Mouse (Mus musculus) urinary bladder, postnatal 10 days (tissue): ENCODE results near the gene Smpd3.
A peak's percentile ranks its signal among the peaks of the same experiment; 100 is the strongest.

Experiments used
- DNase-seq: peaks from one replicate; pipeline ENCODE4 v3.0.0; 2022; ENCODE audit warnings: low spot score

Smpd3 gene

DNA sequence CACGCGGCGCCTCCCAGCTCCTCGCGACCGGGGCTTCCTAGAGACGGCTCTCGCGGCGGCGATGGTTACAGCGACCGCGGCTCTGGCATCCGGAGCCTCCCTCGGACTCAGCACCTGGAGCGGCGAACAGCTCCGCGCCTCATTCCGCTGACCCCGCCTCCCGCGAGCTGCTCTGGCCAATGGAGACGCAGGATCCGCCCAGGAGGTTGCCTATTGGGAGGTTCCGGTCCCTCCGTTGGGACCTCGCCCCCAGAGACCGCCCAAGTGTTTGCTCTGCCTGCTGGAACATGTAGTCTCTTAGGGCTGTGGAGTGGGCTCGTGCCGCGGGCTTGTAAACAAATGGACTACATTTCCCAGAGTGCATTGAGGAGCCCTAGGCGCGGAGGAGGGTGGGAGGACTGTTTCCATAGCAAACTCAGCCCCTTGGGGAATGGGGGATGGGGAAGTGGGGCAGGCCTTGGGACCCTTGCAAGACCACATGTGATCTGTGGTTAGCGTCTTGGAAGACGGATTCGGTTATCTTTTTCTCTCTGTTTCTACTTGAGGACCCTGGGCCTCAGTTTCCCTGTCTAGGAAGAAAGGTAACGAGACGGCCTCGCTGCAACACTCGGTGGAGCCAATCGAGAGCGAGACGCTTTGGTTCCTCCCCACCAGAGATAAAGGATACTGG is at the start of gene Smpd3:
Gene Smpd3 (minus strand): TSS at position 137 of the 670 bp plus-strand sequence.
- DNase-seq: peak; percentile 93

DNA sequence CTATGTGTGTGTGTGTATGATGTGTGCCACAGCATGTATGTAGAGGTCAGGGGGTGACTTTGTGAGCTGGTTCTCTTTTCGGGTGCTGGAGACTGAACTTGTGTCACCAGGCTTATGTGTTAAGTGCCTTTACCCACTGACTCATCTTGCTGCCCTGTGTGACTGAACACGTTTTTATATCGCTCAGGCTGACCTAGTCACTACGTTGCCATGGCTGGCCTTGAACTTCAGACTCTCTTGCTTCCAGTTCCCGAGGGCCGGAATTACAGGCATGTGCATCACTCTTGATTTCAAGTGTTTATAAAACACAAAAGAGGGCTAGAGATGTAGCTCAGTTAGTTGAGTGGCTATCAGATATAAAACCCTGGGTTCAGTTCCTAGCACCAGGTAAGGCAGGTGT is 43.2 kb upstream of the Smpd3 start:
- no peak for DNase-seq

DNA sequence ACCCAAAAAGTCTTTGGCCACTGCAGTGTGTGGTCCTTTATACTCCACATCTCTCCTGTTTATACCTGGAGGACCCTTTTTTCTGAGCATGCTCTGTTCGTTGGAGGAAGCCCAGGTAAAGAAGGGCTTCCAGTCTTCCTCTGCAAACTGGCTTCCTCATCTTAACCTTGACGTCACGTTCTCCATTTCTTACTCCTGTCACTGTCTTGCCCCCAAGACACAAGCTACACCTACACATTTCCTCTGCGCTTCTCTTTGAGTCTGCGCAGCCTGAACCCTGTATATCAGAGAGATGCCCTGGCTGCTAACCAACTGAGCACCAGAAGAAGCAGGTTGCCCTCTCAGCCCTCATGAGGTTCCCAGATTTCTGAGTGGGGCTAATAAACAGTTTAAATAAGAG is 41.6 kb upstream of the Smpd3 start:
- no peak for DNase-seq

DNA sequence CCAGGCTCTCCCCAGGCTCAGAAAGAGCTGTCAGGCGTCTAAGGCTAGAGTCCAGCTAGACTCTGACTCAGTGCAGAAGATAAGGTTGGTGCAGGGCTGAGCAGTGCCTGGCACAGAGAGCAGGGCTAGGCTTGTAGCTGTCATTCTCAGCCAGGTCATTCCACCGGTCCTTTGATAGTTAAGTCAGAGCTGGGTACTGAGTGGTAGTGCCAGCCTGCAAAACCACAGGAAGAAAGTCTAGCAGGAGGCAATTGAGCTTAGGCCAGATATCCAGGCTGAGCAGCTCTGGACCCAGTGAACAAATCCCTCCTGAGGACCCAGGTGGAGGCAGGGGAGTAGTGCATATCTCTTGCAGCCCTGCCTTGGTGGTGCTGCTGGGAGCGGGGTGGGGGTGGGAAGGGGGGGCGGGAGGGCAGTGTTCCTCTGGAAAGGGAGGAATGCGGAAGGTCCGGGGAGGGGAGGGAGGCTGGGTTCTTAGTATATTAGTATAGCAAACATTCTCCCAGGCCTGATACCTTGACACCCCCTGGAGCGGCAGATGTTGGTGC is 40.8 kb upstream of the Smpd3 start:
- DNase-seq: no peak

DNA sequence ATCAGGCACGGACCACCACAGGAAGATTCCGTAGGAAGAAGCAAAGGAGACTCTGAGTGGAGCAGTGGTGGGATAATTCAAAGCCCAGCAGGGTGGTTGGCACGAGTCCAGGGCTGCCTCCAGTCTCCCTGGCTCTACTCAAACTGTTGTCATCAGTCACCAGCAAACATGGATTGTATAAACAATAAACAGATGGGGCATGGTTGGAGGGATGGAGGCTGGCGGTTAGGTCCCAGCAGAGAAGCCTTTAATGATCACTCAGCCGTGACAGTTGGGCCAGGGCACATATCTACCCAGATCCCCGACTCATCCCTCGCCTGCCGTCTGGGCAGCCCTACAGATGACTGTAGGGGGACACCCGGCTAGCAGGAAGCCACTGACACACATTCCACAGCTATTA is 39.1 kb upstream of the Smpd3 start:
- DNase-seq: no peak

DNA sequence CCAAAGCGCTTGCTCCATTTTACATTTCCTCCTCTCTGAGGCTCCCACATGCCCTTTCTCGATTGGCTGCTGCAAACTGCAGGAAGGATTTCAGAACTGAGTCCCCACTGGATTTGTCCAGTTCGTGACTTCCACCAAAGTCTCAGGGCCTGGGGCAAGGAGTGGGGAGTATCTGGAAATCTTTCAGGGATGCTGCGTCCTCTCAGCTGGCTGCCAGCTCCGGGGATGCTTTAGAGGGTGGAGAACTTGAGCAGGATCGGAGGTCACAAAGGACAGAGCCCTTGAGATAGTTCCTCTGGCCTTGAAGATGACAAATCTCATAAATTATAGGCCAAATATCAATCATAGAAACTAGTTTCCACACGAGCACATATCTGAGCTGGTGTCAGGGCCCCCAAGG is 38.2 kb upstream of the Smpd3 start:
- no peak for DNase-seq

DNA sequence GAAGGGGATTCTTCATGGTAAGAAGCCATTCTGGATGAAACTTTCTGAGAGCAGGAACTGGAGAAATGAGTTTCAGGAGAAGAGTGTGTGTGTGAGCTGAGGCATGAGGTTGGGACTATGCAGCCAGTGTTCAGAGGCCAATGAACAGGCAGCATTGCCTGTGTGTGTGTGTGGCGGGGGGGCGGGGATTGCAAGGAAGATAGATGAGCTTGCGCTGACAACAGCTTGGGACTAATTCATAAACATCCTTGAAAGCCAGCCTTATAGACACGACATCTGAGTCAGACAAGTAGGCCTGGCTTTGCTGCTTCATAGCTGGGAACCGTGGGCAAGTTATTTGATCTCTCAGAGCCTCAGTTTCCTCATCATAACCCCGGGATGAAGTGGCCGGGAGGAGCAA is 31.3 kb upstream of the Smpd3 start:
- no peak for DNase-seq

DNA sequence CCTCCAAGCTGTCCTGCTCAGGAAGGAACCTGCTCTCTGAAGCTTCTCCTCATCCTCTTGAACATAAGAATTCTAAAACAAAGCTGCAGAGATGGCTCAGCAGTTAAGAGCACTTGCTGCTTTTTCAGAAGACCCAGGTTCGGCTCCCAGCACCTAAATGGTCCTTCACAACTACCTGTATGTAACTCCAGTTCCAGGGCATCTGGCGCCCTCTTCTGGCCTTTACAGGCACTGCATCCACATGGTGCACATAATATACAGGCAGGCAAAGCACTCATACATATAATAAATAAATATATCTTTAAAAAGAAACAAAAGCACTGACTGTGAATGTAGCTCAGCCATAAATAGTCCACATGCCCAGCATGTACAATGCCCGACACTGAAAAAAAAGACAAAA is 30.7 kb upstream of the Smpd3 start:
- DNase-seq: no peak

DNA sequence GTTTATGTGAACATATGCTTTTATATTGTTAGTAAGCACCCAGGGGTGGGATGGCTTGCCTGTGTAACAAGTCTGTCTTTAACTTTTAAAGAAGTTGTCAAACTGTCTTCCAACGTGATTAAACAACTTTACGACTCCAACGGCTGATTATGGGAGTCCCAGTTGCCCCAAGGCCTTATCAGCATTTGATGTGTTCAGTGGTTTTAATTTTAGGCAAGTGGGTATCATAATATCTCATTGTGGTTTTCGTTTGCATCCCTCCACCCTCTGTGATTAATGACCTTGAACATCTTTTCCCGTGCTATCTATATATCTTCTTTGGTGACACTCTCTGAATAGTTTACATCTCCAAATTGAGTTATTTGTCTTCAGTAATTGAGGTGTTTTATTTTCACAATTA is 27.0 kb upstream of the Smpd3 start:
- DNase-seq: no peak

DNA sequence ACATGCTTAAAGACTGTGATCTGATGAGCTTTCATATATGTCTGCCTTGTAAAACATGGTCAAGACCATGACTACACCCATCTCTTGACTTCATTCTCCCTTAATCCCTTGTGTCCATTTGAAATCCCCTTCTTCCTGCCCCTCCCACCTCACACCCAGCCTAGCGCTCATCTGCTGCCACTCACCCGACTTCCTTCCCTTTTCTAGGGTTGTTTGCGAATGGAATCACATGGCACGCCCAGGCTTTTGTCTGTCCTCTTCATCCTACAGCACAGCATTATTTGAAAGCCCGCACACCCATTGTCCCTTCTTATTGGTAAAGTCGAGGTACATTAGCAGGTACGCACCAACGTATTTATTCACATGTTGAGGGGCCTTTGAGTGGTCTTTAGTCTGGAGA is 26.5 kb upstream of the Smpd3 start:
- no peak for DNase-seq

DNA sequence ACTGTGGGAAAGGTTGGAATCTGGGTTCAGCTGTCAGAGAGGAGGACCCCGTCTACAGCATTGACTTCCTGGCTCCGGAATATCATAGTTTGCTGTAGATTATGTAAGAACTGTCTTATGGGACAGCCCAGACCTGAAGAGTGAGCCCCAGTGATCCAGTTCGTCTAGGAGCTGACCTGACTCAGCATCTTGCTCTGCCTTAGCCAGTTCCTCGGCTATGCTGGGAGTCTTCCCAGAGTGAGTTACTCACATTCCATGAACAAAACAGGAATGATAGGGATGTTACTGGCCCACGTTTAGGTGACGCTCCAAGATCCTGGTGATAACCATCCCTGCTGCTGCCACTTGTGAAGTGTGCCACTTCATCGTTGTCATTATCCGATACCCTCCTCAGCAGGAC is 25.5 kb upstream of the Smpd3 start:
- no peak for DNase-seq

DNA sequence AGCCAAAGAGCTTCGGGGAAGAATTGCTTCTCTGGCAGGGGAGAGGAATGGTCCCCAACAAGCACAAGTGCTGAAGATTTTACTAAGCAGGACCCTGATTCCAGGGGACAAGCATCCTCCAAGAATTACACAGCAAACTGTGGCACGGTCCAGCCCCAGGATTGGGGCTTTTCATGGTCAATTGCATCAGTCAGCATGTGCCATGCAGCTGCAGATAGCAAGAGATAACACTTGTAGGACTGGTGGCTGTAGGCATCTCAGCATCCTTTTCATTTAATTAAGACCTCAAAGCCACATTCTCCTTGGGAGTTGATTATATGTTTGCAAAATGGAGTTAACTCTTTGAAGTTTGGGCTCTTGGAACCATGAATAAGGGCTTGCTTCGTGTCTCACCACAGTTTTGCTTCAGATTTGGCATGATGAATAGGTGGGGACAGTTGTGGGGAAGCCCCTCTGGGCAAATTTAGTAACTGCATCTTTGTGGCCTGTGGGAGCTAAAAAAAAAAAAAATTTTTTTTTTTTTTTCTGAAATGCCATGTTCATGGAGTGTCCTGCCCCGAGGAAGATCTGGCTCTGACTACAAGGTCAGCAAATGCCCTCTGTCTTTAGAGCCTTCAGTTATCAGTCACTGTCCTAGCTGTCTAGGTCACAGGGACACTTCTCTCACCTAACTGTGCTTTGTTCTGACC is 22.0 kb upstream of the Smpd3 start:
- DNase-seq: no peak

DNA sequence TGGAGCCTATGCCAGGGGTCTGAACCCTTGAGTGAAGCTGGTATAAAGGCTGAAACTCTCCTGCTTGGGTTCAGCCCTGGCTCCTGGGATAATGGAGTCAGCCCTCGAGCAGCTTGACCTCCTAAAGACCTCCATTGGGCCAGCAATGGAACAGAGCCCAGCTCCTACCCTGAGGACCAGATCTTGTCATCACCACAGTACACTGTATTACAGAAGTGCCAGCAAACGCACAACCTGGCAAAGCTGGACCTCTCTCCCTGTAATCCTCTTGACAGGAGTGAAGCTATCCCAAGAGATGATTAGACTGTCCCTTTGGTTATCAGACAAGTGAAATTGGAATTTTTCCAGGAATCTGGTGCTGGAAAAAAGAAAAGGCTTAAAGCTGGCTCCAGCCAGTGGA is 13.3 kb upstream of the Smpd3 start:
- DNase-seq: no peak

DNA sequence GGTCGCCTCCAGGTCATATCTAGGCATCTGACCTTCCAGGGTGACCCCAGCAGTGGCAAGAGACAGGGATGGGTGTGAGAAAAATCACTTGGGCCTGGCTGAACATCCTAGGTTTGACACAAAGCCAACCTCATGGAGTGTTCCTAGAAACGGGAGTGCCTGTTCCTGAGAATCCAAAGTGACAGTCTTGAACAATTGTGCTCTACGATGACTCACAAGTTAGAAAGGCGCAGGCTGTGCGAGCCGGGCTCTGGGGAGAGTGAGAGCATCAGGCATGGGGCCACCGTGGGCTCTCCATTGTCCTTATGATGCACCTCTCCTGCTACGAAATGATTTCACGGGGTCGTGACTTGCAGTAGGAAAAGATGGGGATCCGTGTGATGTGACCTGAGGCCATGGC is 11.6 kb upstream of the Smpd3 start:
- DNase-seq: no peak

DNA sequence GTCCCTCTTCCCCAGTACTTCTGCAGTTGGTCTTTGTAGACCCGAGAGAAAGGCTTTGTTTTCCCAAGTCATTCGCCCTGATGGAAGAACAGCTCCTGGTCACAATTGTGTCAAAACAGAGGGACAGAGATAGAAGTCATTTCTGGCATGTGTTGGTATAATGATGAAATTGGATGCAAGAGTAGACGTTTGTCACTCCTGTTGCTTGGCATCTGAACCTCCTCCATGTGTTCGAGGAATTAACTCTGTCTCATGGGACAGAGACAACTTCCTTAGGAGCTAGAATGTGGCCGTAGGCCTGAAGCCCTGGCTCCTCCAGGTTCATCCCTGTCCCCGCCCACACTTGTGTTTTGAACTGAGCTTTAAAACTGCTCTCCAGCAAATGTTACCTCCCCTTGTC is 8.3 kb upstream of the Smpd3 start:
- DNase-seq: no peak

DNA sequence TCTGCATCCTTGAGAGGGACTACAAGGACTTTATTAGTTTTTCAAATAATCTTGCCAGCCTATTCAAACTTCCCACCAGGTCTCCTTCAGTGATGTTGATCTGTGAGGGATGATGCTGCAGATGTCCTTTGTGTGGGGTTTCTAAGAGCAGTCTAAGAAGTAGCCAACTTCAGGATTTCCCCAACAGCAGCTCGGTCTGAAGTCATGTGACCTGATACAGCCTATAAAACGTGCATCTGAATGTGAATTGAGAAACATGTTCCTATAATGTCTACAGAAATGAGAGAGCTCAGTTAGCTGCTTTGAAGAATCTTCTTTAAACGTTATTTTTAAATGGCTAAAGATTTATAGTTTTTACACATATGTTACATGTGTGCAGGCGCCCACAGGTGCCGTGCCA is 5.7 kb upstream of the Smpd3 start:
- no peak for DNase-seq

DNA sequence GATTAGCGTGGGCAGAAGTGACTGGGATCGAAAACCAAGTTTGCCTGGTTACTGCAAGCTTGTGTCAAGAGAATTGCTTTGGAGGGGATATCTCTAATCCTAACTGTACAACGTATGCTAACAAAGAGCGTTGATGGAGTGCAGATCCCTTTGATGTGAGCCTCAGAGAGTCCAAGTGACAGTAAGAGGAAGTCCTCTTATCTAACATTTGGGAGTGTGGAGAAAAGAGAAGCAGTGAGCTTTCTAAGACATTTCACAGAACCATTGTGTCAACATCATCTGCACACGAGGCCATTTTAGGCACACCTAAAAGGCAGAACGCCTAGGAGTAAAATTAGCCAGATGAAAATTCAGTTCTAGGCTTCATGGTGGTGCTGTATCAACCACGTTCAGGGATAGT is 5.0 kb upstream of the Smpd3 start:
- DNase-seq: no peak

DNA sequence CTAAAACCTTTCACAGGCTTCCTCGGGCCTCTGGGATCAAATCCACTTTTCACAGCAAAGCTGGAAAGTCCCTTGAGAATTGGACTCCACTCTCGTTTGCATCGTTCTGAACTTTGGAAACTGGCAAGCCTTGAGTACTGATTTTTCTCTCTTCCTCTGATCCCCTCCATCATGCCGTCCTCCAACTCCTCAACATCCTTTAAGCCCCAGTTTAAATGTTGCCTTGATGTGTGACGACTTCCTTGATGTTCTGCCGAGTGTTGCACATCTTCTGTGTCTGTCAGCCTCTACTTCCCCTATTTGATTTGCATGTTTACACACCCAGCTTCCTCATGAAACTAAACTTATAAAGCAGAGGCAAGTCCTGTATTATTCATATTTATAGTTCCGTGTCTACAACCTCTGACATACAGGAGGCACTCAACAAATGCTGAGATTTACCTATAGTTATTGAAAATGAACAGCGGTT is 987 bp upstream of the Smpd3 start:
- DNase-seq: no peak

DNA sequence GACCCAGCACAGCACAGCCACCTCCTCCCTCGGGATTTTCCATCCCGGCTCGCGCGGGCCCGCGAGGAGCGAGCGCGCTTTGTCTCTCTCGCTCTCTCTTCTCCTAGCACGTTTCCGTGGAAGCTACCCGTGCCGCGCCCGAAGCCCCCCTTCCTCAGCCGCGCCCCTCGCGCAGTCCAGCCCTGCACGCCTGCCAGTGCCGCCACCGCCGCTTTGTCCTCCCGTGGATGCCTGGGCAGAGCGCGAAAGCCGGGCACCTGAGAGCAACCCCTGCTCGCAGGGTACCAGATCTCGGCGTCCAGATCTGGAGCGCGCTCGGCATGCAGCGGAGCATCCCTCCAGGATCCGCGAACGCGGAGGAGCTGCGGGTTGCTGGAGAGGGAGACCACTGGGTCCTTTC is 1.2 kb downstream of the Smpd3 start:
- DNase-seq: no peak

DNA sequence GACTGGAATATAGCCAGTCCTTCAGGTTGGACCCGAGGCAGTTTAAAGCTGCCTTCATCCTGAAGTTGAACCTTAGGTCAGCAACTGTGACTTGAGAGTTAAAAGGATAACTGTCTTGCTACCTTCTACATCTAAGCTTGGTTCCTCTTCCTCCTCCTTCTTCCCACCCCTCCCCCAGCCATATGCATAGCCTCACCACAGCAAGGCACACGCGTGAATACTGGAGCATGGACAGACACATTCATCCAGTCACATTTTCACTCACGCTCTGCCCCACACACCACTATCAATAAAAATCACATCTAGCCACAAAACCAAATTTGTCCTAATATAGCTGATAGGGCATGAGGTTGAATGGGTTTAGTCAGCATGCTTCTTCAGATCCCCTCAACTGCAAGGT is 1.8 kb downstream of the Smpd3 start:
- no peak for DNase-seq

DNA sequence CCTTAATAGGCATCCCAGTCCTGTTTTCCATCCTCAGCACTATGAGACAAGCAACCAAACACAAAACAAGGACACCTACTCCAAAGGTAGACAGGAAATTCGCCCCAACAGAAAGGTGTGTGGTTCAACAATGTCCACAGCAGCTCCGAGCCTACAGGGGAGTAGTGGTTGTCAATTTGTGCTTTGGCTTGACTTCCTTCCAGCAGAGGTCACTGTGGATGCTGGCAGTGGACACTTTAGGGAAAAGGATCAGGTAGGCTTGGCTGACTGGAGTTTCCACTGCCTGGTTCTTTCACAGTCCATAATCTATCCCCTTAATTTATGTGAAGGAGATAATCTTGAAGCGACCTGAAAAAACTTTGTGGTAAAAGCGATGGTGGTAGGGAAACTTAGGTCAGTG is 2.6 kb downstream of the Smpd3 start:
- DNase-seq: no peak

DNA sequence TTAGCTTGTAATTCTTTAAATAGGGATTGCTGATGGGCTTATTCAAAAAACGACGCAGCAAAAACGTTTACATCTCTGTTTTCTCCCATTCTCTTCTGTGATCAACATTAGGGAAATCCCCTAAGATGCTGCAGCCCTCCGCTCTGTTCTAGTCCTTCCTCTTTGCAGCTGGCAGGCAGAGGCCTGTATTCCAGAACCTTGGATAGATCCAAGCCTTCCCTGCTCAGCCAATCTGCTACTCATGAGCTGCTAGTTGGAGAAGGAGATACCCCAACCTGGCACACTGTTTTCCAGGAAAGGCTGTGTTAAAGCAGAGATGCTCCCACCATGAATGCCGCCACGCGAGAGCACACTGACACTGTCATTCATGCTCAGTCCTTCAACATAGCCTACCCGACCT is 4.4 kb downstream of the Smpd3 start:
- DNase-seq: no peak

DNA sequence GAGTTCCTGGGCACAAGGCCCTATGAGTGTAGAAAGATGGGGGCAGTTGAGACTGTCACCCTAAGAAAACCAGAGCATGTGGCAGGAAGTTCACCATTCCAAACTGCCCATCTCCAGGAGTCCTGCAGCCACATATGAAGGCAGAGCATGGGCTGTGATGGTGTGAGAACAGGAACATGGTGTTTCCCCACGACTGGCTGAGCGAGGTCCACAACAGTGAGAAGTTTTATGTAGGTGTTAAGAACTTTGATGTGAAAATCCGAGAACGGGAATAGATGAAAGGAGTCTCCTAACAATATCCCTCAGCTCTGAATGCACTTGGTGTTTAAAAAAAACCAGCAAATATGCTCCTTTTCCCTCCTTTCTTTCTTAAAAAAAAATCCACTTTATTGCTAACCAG is 5.3 kb downstream of the Smpd3 start:
- no peak for DNase-seq

DNA sequence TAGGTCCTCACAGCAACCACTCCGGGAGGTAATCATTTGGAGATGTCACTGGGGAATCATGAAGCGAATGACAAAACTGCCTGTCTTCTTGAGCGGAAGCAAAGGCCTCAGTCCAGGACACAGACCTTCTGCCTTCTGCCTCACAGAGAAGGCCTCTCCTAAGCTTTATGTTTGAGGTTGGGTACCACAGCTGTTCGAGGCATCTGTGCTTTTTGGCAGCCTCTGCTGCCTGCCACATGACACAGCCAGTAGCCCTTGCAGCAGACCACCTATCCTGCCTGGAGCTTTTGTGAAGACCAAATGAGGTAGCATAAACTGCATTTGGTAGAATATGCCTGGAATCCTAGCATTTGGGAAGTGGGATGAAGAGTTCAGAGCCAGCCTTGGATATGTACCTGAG is 11.2 kb downstream of the Smpd3 start:
- no peak for DNase-seq
